Mouse (Mus musculus) lung, postnatal 0 days (tissue): Measurements from ENCODE around the gene Tmem221. TPM values are rescaled to one million over a fixed set of nuclear protein-coding genes. Genes with fewer than 3 reads are reported as not detected.
A peak's percentile ranks its signal among the peaks of the same experiment; 100 is the strongest.

Source experiments
- ATAC-seq: fragments of 200-750 bp; cut with Nextera tagmentation; 2 replicates; pipeline ENCODE4 v1.8.0; 2017; ENCODE audit warnings: moderate library complexity
- DNase-seq: peaks from one replicate; pipeline ENCODE4 v3.0.0-alpha.2; 2016; ENCODE audit warnings: low spot score
- H3K27ac ChIP-seq: fragments of 300-500 bp; sonication (generic); 2 replicates; pipeline ENCODE4 v1.5.1; 2014; ENCODE audit warnings: antibody characterized with exemption, mild to moderate bottlenecking, low read length, mixed read lengths
- H3K27me3 ChIP-seq: fragments of 300-500 bp; sonication (generic); replicated peaks from 2 replicates; pipeline ENCODE4 v1.6.1; 2014; ENCODE audit warnings: low read length, mixed read lengths; ENCODE audit not compliant: insufficient read depth
- H3K36me3 ChIP-seq: fragments of 300-500 bp; sonication (generic); 2 replicates; pipeline ENCODE4 v1.6.1; 2014; ENCODE audit warnings: low read length, mixed read lengths; ENCODE audit not compliant: insufficient read depth
- H3K4me1 ChIP-seq: fragments of 300-500 bp; sonication (generic); 2 replicates; pipeline ENCODE4 v1.6.1; 2014; ENCODE audit warnings: antibody characterized with exemption, low read depth, low read length, mixed read lengths; ENCODE audit not compliant: insufficient read depth
- H3K4me2 ChIP-seq: fragments of 300-500 bp; sonication (generic); replicated peaks from 2 replicates; pipeline ENCODE4 v1.6.1; 2014; ENCODE audit warnings: low read depth, mild to moderate bottlenecking, low read length, moderate library complexity, mixed read lengths
- H3K4me3 ChIP-seq: fragments of 300-500 bp; sonication (generic); 2 replicates; pipeline ENCODE4 v1.5.1; 2014; ENCODE audit warnings: low read depth, low read length
- H3K9ac ChIP-seq: fragments of 300-500 bp; sonication (generic); replicated peaks from 2 replicates; pipeline ENCODE4 v1.6.1; 2014; ENCODE audit warnings: low read depth, mild to moderate bottlenecking
- H3K9me3 ChIP-seq: fragments of 300-500 bp; sonication (generic); 2 replicates; pipeline ENCODE4 v1.6.1; 2016; ENCODE audit warnings: low read length, mixed read lengths
- CTCF ChIP-seq: IDR thresholded peaks from 2 replicates; pipeline ENCODE4 v1.5.1; 2016; ENCODE audit warnings: antibody characterized with exemption, mild to moderate bottlenecking
- EP300 ChIP-seq: IDR thresholded peaks from 2 replicates; pipeline ENCODE4 v1.6.1; 2016; ENCODE audit warnings: antibody characterized with exemption, mild to moderate bottlenecking, control low read depth
- WGBS: fragments of 180-500 bp; shearing (Covaris S2); extraction: QIAGEN DNeasy Blood & Tissue Kit; methylation state at CpG from one replicate; pipeline ENCODE4 v1.1.7; 2014; 5-methylcytosine and 5-hydroxymethylcytosine counted together
- polyA plus RNA-seq: library from polyadenylated mRNA; unstranded; fragments of >200 nt; fragmentation: Nextera tagmentation; extraction: Ambion mirVana; gene quantifications from 2 replicates; pipeline ENCODE4 v1.2.1, GENCODE M21; 2015

Tmem221 gene
- polyA plus RNA-seq, 1 experiment from 2014 or later = 8.5 TPM

GRCm38 (mm10) chr8:71568387-71568937 lies 9.8 kb upstream of the Tmem221 start, which contains the start of gene Slc27a1:
Gene Slc27a1, plus strand, starts transcription at chr8:71568882.
- 0 out of 2 replicates have a peak within 1 kb of the TSS, but pooled peaks have one; percentile 12 for H3K9ac ChIP-seq
- peak within 1 kb of the TSS; percentile 69 for H3K4me2 ChIP-seq
- DNase-seq = peak; percentile 53
- peak within 1 kb of the TSS; percentile 90 for H3K27ac ChIP-seq
- no peaks in the 10 kb centered on the region for H3K27me3 ChIP-seq
- H3K4me3 ChIP-seq = peak within 1 kb of the TSS; percentile 47
- peaks cover 10% of the 10 kb centered on the region; the same call in 1 of the 2 replicates for H3K4me1 ChIP-seq
- TF ChIP-seq CTCF = no peak
- WGBS = 11% methylated on average over 13 of the region's 13 CpGs
- no peaks in the 10 kb centered on the region for H3K9me3 ChIP-seq
- H3K36me3 ChIP-seq = no peaks in the 10 kb centered on the region
- ATAC-seq = no peak

- TF ChIP-seq CTCF (no peak), EP300 (no peak)
- H3K36me3 ChIP-seq = no peaks in the 10 kb centered on the region
- H3K27ac ChIP-seq = peak overlapping the region; percentile 32; the same call in 1 of the 2 replicates
- DNase-seq (no peak), ATAC-seq (no peak)
- H3K4me1 ChIP-seq = peaks cover 11% of the 10 kb centered on the region; the same call in 1 of the 2 replicates
- no peaks in the 10 kb centered on the region for H3K9me3 ChIP-seq
- no peak overlapping the region for H3K4me3 ChIP-seq
- peaks cover under 1% of the 10 kb centered on the region; the same call in 1 of the 2 replicates for H3K27me3 ChIP-seq
- no peak overlapping the region for H3K9ac ChIP-seq
- WGBS = 60% methylated on average over 7 of the region's 7 CpGs
- no peak overlapping the region for H3K4me2 ChIP-seq
Measured at GRCm38 (mm10) chr8:71567587-71567986, 8.9 kb upstream of the Tmem221 start.

DNA sequence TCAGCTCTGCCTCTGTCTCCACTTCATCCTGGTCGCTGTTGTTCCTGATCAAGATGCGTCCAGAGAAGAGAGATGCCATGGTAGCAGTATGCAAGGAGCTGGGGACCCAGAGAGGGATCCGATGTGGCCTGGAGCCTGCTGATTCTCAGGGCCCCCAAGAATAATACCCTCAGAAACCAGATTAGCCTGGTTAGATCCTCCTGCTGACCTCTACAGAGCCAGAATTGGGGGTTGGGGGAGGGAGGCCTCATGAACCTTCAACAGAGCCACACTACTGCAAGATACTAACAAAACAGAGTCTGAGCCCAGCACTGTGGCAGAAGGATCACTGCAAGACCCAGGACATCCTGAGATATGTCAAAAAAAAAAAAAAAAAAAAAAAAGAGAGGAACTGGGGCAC lies 7.8 kb upstream of the Tmem221 start, which contains the start of gene Nxnl1:
Gene Nxnl1, minus strand, starts transcription at position 101 of the 400 bp plus-strand sequence.
- ATAC-seq = no peak
- no peak for DNase-seq
- Histone ChIP-seq H3K4me2 (no peak within 1 kb of the TSS), H3K9ac (no peak within 1 kb of the TSS), H3K27me3 (peaks cover 9% of the 10 kb centered on the region), H3K4me1 (peaks cover 13% of the 10 kb centered on the region; the same call in 1 of the 2 replicates), H3K9me3 (no peaks in the 10 kb centered on the region), H3K4me3 (no peak within 1 kb of the TSS), H3K27ac (no peak within 1 kb of the TSS), H3K36me3 (no peaks in the 10 kb centered on the region)
- TF ChIP-seq EP300 = no peak
- TF ChIP-seq CTCF = no peak
- 56% methylated on average over 3 of the region's 3 CpGs for whole genome bisulfite sequencing

DNA sequence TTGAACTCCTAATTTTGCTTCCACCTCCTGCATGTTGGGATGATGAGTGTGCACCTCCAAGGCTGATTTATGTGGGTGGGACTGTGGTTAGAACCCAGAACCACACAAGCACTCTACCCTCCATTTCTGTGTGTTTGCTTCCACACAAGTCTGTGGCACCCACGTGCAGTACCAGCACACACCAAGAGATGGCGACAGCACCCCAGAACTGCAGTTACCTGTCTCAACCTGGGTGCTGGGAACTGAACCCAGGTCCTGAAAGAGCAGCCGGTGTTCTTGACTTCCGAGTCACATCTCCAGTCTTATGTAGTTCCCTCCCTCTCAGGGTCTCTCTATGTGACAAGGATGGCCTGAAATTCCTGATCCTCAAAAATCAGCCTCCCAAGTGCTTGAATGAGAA lies 5.3 kb upstream of the Tmem221 start:
- H3K27ac ChIP-seq = no peak overlapping the region
- WGBS = 82% methylated on average over 4 of the region's 4 CpGs
- H3K4me1 ChIP-seq = peaks cover 11% of the 10 kb centered on the region; the same call in 1 of the 2 replicates
- H3K4me2 ChIP-seq = no peak overlapping the region
- TF ChIP-seq CTCF (peak; percentile 32), EP300 (no peak)
- no peak overlapping the region for H3K9ac ChIP-seq
- no peak overlapping the region for H3K4me3 ChIP-seq
- ATAC-seq (no peak), DNase-seq (no peak)
- no peaks in the 10 kb centered on the region for H3K9me3 ChIP-seq
- H3K36me3 ChIP-seq = no peaks in the 10 kb centered on the region
- peaks cover 18% of the 10 kb centered on the region for H3K27me3 ChIP-seq

DNA sequence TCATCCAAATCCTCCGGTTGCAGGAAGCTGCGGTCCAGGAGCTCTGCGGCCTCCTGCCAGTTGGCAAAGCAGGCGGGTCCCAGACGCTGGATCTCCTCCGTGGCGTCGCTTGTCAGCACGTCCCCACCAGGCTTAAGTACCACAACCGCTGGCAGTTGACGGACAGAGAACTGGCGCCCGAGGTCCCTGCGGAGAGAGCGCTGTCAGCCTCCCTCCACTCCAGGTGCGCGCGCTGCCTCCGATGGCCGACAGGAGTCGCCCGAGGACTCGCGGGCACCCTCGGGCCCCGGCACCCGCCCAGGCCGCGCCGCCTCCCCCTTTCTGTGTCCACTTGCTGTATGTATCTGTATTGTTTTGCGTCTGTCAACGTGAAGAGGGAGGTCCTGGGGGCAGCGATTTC lies 4.1 kb upstream of the Tmem221 start:
- Histone ChIP-seq H3K36me3 (no peaks in the 10 kb centered on the region), H3K4me1 (peaks cover 9% of the 10 kb centered on the region; the same call in 1 of the 2 replicates), H3K27me3 (peaks cover 28% of the 10 kb centered on the region), H3K4me2 (peak overlapping the region; percentile 43), H3K9ac (no peak overlapping the region), H3K27ac (no peak overlapping the region), H3K9me3 (no peaks in the 10 kb centered on the region), H3K4me3 (no peak overlapping the region)
- no peak for TF ChIP-seq EP300
- peak; percentile 95 for TF ChIP-seq CTCF
- DNase-seq (peak; percentile 67), ATAC-seq (peak; percentile 66)
- under 1% methylated on average over 33 of the region's 33 CpGs for WGBS

GRCm38 (mm10) chr8:71561401-71561800 lies 2.7 kb upstream of the Tmem221 start:
- Histone ChIP-seq H3K36me3 (no peaks in the 10 kb centered on the region), H3K27me3 (peaks cover 31% of the 10 kb centered on the region), H3K27ac (no peak overlapping the region), H3K4me1 (peaks cover 9% of the 10 kb centered on the region; the same call in 1 of the 2 replicates), H3K9me3 (no peaks in the 10 kb centered on the region), H3K4me2 (no peak overlapping the region), H3K9ac (no peak overlapping the region), H3K4me3 (no peak overlapping the region)
- ATAC-seq (peak; percentile 49; the same call in 1 of the 2 replicates), DNase-seq (peak; percentile 81)
- 4% methylated on average over 15 of the region's 15 CpGs for WGBS
- TF ChIP-seq CTCF (peak; percentile 97), EP300 (no peak)
